Mouse (Mus musculus) G1E (cell line): ENCODE measurements around the gene Mia. TPM values are rescaled to one million over a fixed set of nuclear protein-coding genes. Genes with fewer than 3 reads are reported as not detected.

Experiments used
- ATAC-seq: 2 replicates; pipeline ENCODE4 v1.8.0; 2016; ENCODE audit warnings: mild to moderate bottlenecking; ENCODE audit not compliant: insufficient number of reproducible peaks, poor library complexity, low FRiP score, severe bottlenecking; ENCODE audit errors: extremely low read depth
- DNase-seq: peaks from one replicate; pipeline ENCODE4 v3.0.0; 2012; ENCODE audit warnings: low spot score
- H3K27me3 ChIP-seq: 2 replicates; pipeline ENCODE4 v1.6.1; 2012; ENCODE audit warnings: mild to moderate bottlenecking, low read length, inconsistent platforms; ENCODE audit not compliant: insufficient read depth
- H3K36me3 ChIP-seq: replicated peaks from 2 replicates; pipeline ENCODE3; 2012; ENCODE audit warnings: mild to moderate bottlenecking, inconsistent platforms
- H3K4me1 ChIP-seq: 2 replicates; pipeline ENCODE4 v1.6.1; 2012; ENCODE audit warnings: low read depth, low read length, inconsistent platforms, mixed read lengths; ENCODE audit not compliant: insufficient read depth
- H3K4me3 ChIP-seq: 2 replicates; pipeline ENCODE4 v1.5.1; 2012; ENCODE audit warnings: low read depth, mild to moderate bottlenecking, inconsistent platforms, low read length, moderate library complexity, mixed read lengths
- H3K9me3 ChIP-seq: replicated peaks from 2 replicates; pipeline ENCODE4 v1.6.1; 2012; ENCODE audit warnings: inconsistent platforms
- CTCF ChIP-seq: IDR thresholded peaks from 2 replicates; pipeline ENCODE4 v1.5.1; 2012; ENCODE audit warnings: low read depth, low read length, inconsistent platforms, mixed read lengths
- GATA1 ChIP-seq: IDR thresholded peaks from 2 replicates; pipeline ENCODE4 v1.6.1; 2012; ENCODE audit warnings: borderline replicate concordance, low read length, inconsistent platforms, mixed read lengths
- GATA2 ChIP-seq: IDR thresholded peaks from 2 replicates; pipeline ENCODE4 v1.6.1; 2012; ENCODE audit warnings: low read depth, low read length, inconsistent platforms, borderline replicate concordance
- POLR2AphosphoS5 ChIP-seq: IDR thresholded peaks from 2 replicates; pipeline ENCODE4 v1.6.1; 2012; ENCODE audit warnings: low read depth, low read length, inconsistent platforms; ENCODE audit not compliant: insufficient replicate concordance
- TAL1 ChIP-seq: conservative IDR thresholded peaks from 2 replicates; pipeline ENCODE4 v1.6.1; 2012; ENCODE audit warnings: low read depth, low read length, inconsistent platforms, mixed read lengths
- polyA plus RNA-seq: library from polyadenylated mRNA; stranded (reverse); fragments of >175 nt; gene quantifications from 2 replicates; pipeline ENCODE4 v1.2.3, GENCODE M21; 2012
- total RNA-seq, 2 experiments: library from RNA; stranded (forward) in 1 of 2; stranded (reverse) in 1 of 2; fragments of 200-1000 nt in 1 of 2; fragments of >200 nt in 1 of 2; fragmentation: Nextera tagmentation in 1 of 2; gene quantifications; 2 replicates each; pipeline ENCODE4 v1.2.3; 2014 to 2017

The Mia gene
- total and polyA plus RNA-seq, 3 experiments: 0.24 to 4.6 (median 0.82) TPM

GRCm38 (mm10) chr7:27164112-27164947 is 16.6 kb downstream of the Mia start:
- Histone ChIP-seq H3K27me3 (no peaks in the 10 kb centered on the region; the same call in 1 of the 2 replicates), H3K4me1 (peaks cover 84% of the 10 kb centered on the region), H3K4me3 (peak overlapping the region; percentile 80; the same call in 1 of the 2 replicates), H3K9me3 (no peaks in the 10 kb centered on the region), H3K36me3 (peaks cover 79% of the 10 kb centered on the region)
- DNase-seq (no peak), ATAC-seq (no peak)
- TF ChIP-seq TAL1 (no peak), GATA2 (no peak), POLR2AphosphoS5 (no peak), GATA1 (no peak), CTCF (no peak)

DNA sequence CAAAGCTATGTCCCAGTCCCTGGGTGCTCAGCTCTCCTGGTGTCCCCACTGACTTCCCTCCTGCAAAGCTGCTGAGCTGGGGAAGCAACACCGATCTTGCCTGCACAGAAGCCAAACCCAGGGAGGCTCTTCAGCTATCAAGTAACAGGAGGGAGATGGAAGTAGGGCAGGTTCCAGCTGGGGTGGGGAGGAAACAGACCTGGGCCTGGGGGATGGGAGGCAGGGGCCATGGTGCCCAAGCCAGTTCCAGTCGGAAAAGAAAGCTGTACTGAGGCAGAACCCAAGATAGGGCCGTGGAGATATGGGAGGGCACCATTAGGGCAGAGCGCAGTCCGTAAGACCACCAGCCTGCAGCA is 17.5 kb downstream of the Mia start:
- Histone ChIP-seq H3K36me3 (peaks cover 80% of the 10 kb centered on the region), H3K4me1 (peaks cover 79% of the 10 kb centered on the region), H3K9me3 (no peaks in the 10 kb centered on the region), H3K27me3 (no peaks in the 10 kb centered on the region; the same call in 1 of the 2 replicates), H3K4me3 (peak overlapping the region; percentile 0; the same call in 1 of the 2 replicates)
- ATAC-seq (no peak), DNase-seq (no peak)
- TF ChIP-seq GATA1 (no peak), POLR2AphosphoS5 (no peak), GATA2 (no peak), TAL1 (no peak), CTCF (no peak)

DNA sequence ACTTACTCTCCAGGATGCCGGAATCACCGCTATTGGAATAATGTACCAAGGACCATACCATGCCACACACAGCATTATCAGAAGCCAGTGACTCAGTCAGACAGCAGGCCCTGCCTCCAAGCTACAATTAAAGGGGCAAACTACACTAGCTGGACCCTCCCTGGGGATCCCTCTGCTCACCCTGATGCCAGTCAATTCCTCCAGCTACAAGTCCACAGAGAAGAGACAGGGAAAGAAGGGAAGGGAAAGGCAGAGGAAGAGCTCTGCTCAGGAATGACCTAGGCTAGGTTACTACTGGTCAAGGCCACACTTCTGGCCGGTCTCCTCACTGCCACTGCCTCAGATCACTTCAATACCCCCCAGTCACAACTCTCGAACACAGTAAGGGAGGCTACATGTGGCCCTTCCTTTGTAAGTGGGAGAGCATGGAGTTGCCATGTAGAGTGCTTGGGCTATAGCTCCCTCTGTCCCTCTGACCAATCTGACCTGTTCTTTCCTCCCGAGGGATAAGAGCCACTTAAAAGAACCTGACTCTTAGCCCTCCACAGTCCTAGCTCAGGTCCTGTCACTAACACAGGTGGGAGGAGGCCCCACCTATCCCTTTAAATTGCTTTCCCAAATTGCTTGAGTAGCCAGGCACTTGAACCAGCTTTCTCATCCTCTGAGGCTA is 18.0 kb downstream of the Mia start:
- H3K4me3 ChIP-seq: peak overlapping the region; percentile 0; the same call in 1 of the 2 replicates
- TF ChIP-seq GATA2 (no peak), CTCF (no peak), POLR2AphosphoS5 (no peak), TAL1 (no peak), GATA1 (no peak)
- H3K36me3 ChIP-seq: peaks cover 80% of the 10 kb centered on the region
- H3K27me3 ChIP-seq: no peaks in the 10 kb centered on the region; the same call in 1 of the 2 replicates
- no peak for ATAC-seq
- DNase-seq: no peak
- peaks cover 74% of the 10 kb centered on the region for H3K4me1 ChIP-seq
- H3K9me3 ChIP-seq: no peaks in the 10 kb centered on the region

- Histone ChIP-seq H3K36me3 (peaks cover 87% of the 10 kb centered on the region), H3K9me3 (no peaks in the 10 kb centered on the region), H3K4me1 (peaks cover 69% of the 10 kb centered on the region), H3K4me3 (no peak overlapping the region), H3K27me3 (no peaks in the 10 kb centered on the region; the same call in 1 of the 2 replicates)
- ATAC-seq (no peak), DNase-seq (no peak)
- TF ChIP-seq CTCF (no peak), POLR2AphosphoS5 (0 out of 2 replicates have a peak, but pooled peaks have one; percentile 7)
Measured at GRCm38 (mm10) chr7:27161744-27162143, 19.2 kb downstream of the Mia start.

- Histone ChIP-seq H3K4me3 (no peak overlapping the region), H3K4me1 (peaks cover 69% of the 10 kb centered on the region), H3K27me3 (no peaks in the 10 kb centered on the region; the same call in 1 of the 2 replicates), H3K9me3 (no peaks in the 10 kb centered on the region), H3K36me3 (peaks cover 95% of the 10 kb centered on the region)
- ATAC-seq (no peak), DNase-seq (no peak)
- TF ChIP-seq GATA1 (no peak), POLR2AphosphoS5 (no peak), TAL1 (no peak), CTCF (no peak), GATA2 (no peak)
Measured at GRCm38 (mm10) chr7:27160921-27161320, 20.0 kb downstream of the Mia start.

DNA sequence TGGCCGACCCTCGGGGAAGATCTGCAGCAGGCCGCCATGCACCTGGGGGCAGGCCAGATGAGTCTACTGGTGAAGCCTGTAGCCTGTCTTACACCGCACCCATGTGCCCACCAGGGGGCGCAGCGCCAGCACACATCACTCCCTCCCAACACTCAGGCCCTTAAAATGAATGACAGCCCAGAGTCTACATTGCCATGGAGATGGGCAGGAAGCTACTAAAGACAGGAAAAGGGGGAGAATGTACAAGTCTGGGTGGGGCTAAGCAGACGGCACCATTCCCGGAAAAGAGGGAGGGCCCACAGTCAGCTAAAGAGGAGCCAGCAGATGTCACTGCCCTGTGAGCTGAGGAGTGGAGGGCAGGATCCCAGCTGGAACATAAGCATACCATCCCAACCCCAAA is 21.1 kb downstream of the Mia start:
- peaks cover 59% of the 10 kb centered on the region for H3K4me1 ChIP-seq
- peak; percentile 84 for DNase-seq
- no peak for TF ChIP-seq GATA1
- TF ChIP-seq GATA2: no peak
- no peak for TF ChIP-seq POLR2AphosphoS5
- TF ChIP-seq TAL1: no peak
- peak; percentile 94 for TF ChIP-seq CTCF
- peaks cover 98% of the 10 kb centered on the region for H3K36me3 ChIP-seq
- ATAC-seq: peak; percentile 79
- H3K4me3 ChIP-seq: 0 out of 2 replicates have a peak overlapping the region, but pooled peaks have one; percentile 8
- H3K27me3 ChIP-seq: no peaks in the 10 kb centered on the region; the same call in 1 of the 2 replicates
- H3K9me3 ChIP-seq: no peaks in the 10 kb centered on the region
